Mouse (Mus musculus) liver, adult 2 months (tissue): ENCODE measurements around the gene Chrm3. TPM values are rescaled to one million over a fixed set of nuclear protein-coding genes. Genes with fewer than 3 reads are reported as not detected.
"Not testable (repeated sequence)": the region's sequence is repeated elsewhere in the genome, so short reads cannot be mapped to it uniquely, and the experiment has no call there.

Experiments
- DNase-seq: peaks from one replicate; pipeline ENCODE4 v3.0.0-alpha.2; 2011; ENCODE audit warnings: low read depth, low spot score; ENCODE audit errors: extremely low read depth
- H3K27ac ChIP-seq: fragments of 200-500 bp; replicated peaks from 2 replicates; pipeline ENCODE4 v1.5.1; 2012; ENCODE audit warnings: low read depth, mild to moderate bottlenecking, control low read depth, inconsistent platforms, low read length; ENCODE audit not compliant: insufficient read depth
- H3K27me3 ChIP-seq: fragments of 200-500 bp; 2 replicates; pipeline ENCODE4 v1.6.1; 2012; ENCODE audit warnings: mild to moderate bottlenecking, moderate library complexity, low read length, inconsistent platforms; ENCODE audit not compliant: control insufficient read depth, insufficient read depth
- H3K36me3 ChIP-seq: fragments of 200-500 bp; 2 replicates; pipeline ENCODE4 v1.6.1; 2012; ENCODE audit warnings: low read length, inconsistent platforms; ENCODE audit not compliant: control insufficient read depth, insufficient read depth
- H3K4me1 ChIP-seq: fragments of 200-500 bp; 2 replicates; pipeline ENCODE4 v1.6.1; 2011; ENCODE audit warnings: low read length; ENCODE audit not compliant: control insufficient read depth, insufficient read depth
- H3K4me3 ChIP-seq: fragments of 200-500 bp; 2 replicates; pipeline ENCODE4 v1.5.1; 2011; ENCODE audit warnings: low read depth, mild to moderate bottlenecking, control low read depth, low read length, moderate library complexity; ENCODE audit not compliant: insufficient read depth
- H3K79me2 ChIP-seq: fragments of 200-500 bp; 2 replicates; pipeline ENCODE4 v1.6.1; 2012; ENCODE audit warnings: inconsistent platforms, mild to moderate bottlenecking, low read length, moderate library complexity; ENCODE audit not compliant: control insufficient read depth, insufficient read depth
- H3K9ac ChIP-seq: fragments of 200-500 bp; 2 replicates; pipeline ENCODE4 v1.6.1; 2012; ENCODE audit warnings: low read depth, mild to moderate bottlenecking, control low read depth, inconsistent platforms, low read length
- CTCF ChIP-seq: fragments of 200-500 bp; IDR thresholded peaks from 2 replicates; pipeline ENCODE4 v1.5.1; 2011; ENCODE audit warnings: low read depth, low read length, control low read depth
- POLR2A ChIP-seq: fragments of 200-500 bp; IDR thresholded peaks from 2 replicates; pipeline ENCODE4 v1.6.1; 2011; ENCODE audit warnings: low read length, control low read depth; ENCODE audit not compliant: insufficient read depth; ENCODE audit errors: extremely low read depth
- WGBS: fragments of 180-500 bp; shearing (Covaris S2); methylation state at CpG from one replicate; pipeline ENCODE4 v1.1.7; 2018; 5-methylcytosine and 5-hydroxymethylcytosine counted together
- polyA plus RNA-seq: library from polyadenylated mRNA; depleted of rRNA; stranded (reverse); fragments of >200 nt; gene quantifications from 2 replicates; pipeline ENCODE4 v1.2.3, GENCODE M21; 2012; rRNA removed
- total RNA-seq: library from RNA; depleted of rRNA; stranded (reverse); fragments of >200 nt; gene quantifications from 2 replicates; pipeline ENCODE4 v1.2.3, GENCODE M21; 2014; rRNA removed

Chrm3 gene
- total RNA-seq, result 0.18 and 0.34 TPM in 2 replicates
- polyA plus RNA-seq, result 0.04 and 0.17 TPM in 2 replicates

DNA sequence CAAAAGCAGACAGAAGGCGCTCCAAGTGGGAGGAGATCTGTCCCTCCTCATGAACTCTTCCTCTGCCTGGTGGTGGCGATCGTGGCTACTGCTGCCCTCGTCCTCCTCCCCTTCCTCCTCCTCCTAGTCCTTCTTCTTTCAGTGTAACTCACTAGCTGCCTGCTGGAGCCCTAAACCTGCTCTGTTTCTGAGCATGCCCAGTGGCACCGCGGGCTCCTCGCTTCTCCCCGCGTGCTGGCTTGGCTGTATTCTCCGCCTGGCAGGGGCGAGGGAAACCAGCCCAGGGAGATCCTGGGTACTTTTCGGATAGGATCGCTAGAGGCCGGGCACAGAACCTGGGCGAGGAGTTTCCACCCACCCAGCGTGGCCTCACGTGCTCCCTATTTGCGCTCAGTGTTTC, at the start of gene Chrm3:
Gene Chrm3 (minus strand): TSS at position 71 of the 400 bp plus-strand sequence.
- Histone ChIP-seq H3K79me2 (no peaks in the 10 kb centered on the region), H3K4me1 (no peaks in the 10 kb centered on the region), H3K9ac (no peak within 1 kb of the TSS), H3K27ac (no peak within 1 kb of the TSS), H3K27me3 (peaks cover 5% of the 10 kb centered on the region; the same call in 1 of the 2 replicates), H3K4me3 (peak within 1 kb of the TSS; percentile 39; the same call in 1 of the 2 replicates), H3K36me3 (no peaks in the 10 kb centered on the region)
- peak; percentile 71 for DNase-seq
- 4% methylated on average over 18 of the region's 18 CpGs for WGBS
- TF ChIP-seq POLR2A (no peak), CTCF (no peak)

DNA sequence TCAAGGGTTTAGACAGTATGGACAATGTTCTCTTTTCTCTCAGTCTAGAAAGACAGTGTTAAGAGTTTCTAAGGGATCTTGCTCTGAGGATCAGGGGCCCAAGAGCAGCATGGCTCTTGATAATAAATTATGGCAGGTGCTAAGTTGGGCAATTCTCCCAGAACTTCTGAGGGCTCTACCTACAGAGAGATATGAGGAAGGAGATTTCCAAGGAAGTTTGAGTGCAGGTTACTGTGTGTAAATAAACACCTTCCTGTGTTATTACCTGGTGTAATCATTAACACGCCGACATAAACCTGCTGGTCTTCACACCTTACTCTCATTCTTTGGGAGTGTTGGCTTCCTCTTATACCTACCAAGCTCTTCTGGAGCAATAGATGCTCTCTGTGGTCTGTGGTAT, 33.7 kb upstream of the Chrm3 start:
- H3K9ac ChIP-seq, result no peak overlapping the region
- no peak overlapping the region for H3K4me3 ChIP-seq
- H3K27me3 ChIP-seq, result no peaks in the 10 kb centered on the region
- no peaks in the 10 kb centered on the region for H3K79me2 ChIP-seq
- 91% methylated on average over 2 of the region's 2 CpGs for WGBS
- no peaks in the 10 kb centered on the region for H3K4me1 ChIP-seq
- no peak overlapping the region for H3K27ac ChIP-seq
- TF ChIP-seq CTCF, result no peak
- TF ChIP-seq POLR2A, result no peak
- no peak for DNase-seq
- no peaks in the 10 kb centered on the region for H3K36me3 ChIP-seq

DNA sequence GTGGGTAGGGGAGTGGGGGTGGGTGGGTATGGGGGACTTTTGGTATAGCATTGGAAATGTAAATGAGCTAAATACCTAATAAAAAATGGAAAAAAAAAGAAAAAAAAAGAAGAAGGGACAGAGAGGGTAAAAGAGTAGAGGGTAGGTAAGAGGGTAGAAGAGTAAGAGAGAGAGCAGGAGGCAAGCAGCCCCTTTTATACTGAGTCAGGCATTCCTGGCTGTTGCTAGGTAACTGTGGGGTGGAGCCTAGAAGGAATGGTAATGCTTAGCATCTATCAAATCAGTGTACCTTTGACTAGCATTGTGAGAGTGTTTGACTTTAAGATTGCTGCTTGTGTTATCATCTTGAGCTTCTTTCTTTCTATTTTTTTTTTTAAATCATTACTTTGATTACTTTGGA, 14.8 kb upstream of the Chrm3 start:
- H3K36me3 ChIP-seq, H3K4me1 ChIP-seq, H3K4me3 ChIP-seq, H3K27ac ChIP-seq, H3K9ac ChIP-seq, H3K79me2 ChIP-seq, H3K27me3 ChIP-seq, DNase-seq: not testable (repeated sequence)

DNA sequence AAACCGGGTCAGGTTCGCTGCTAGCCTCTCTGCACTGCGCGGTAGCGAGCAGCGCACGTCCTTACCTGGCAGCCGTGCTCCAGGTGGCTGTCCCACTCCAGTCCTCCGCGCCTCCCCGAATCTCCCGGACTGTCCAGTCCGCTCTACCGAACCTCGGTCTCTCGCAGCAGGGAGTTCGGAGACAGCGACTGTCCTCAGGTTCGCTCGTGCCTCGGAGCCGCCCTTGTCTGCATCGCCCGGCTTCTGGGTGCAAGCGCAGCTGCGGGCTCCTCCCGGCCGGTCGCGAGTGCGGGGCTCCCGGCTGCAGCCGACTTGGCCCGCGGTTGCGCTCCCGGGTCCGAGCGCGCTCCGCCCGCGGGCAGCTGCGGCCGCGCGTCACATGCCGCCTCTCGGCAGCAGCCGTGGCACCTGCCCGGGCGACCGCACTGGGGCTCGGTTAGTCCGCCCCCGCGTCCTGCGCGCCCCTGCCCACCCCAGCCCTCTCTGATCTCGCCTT, 400 bp downstream of the Chrm3 start:
- H3K4me1 ChIP-seq, result no peaks in the 10 kb centered on the region
- peaks cover 5% of the 10 kb centered on the region; the same call in 1 of the 2 replicates for H3K27me3 ChIP-seq
- no peaks in the 10 kb centered on the region for H3K79me2 ChIP-seq
- no peak overlapping the region for H3K27ac ChIP-seq
- 1% methylated on average over 60 of the region's 60 CpGs for WGBS
- TF ChIP-seq POLR2A (no peak), CTCF (no peak)
- peak overlapping the region; percentile 39; the same call in 1 of the 2 replicates for H3K4me3 ChIP-seq
- H3K36me3 ChIP-seq, result no peaks in the 10 kb centered on the region
- H3K9ac ChIP-seq, result no peak overlapping the region
- DNase-seq, result no peak

DNA sequence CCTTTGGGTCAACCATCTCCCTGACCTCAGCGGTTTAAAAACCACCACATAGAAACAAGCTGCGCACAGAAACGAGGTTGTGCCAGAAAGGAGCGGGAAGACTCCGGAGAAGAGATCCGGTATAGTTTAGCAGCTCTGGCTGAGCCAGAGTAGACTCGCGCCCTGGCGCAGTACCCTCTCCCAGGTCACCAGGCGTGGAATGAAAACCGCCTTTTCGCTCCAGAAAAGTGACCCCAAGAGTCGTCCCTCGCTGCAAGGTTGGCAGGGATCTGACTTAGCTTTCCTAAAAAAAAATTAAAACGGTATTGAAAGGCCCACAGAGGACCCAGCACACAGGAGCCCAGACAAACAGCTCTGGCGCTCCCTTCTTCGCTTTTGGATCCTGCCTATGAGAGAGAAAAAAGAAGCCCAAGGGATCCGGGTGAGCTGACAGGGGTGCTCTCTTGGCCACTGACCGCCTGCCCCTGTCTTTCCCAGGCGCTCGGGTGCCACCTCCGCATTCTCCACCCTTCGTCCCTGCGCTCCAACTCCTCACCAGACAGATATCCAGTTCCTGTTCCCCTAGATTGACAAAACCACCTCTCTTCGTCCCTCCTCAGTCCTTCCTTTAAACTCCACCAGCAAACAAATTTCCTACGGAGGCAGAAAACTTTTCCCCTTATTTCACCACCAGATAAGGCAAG, 990 bp downstream of the Chrm3 start:
- no peak for TF ChIP-seq CTCF
- TF ChIP-seq POLR2A, result no peak
- no peaks in the 10 kb centered on the region for H3K36me3 ChIP-seq
- H3K4me1 ChIP-seq, result no peaks in the 10 kb centered on the region
- DNase-seq, result peak; percentile 42
- H3K27me3 ChIP-seq, result peaks cover 5% of the 10 kb centered on the region; the same call in 1 of the 2 replicates
- no peak overlapping the region for H3K27ac ChIP-seq
- H3K79me2 ChIP-seq, result no peaks in the 10 kb centered on the region
- H3K4me3 ChIP-seq, result peak overlapping the region; percentile 39; the same call in 1 of the 2 replicates
- no peak overlapping the region for H3K9ac ChIP-seq
- 3% methylated on average over 26 of the region's 26 CpGs for WGBS

DNA sequence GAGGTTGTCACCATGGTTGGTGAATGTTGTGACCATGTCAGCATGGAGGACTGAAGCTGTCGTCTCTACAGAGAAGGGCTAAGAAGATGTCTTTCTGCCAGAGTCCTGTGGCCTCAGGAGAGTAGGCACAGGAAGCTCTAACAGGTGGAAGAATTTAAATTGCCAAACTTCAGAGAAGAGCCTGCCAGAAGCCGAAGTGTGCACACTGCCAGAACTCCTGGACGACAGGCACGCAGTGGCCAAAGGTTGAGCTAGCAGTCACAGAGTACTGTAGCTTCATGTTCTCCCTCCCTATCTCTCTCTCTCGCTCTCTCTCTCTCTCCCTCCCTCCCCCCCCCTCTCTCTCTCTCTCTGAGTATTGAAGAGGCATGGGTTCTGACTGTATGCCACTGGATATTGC, 4.9 kb downstream of the Chrm3 start:
- Histone ChIP-seq H3K79me2 (no peaks in the 10 kb centered on the region), H3K9ac (no peak overlapping the region), H3K27me3 (peaks cover 5% of the 10 kb centered on the region; the same call in 1 of the 2 replicates), H3K4me1 (no peaks in the 10 kb centered on the region), H3K4me3 (no peak overlapping the region), H3K27ac (no peak overlapping the region), H3K36me3 (no peaks in the 10 kb centered on the region)
- DNase-seq, result peak; percentile 88
- TF ChIP-seq CTCF, result no peak
- WGBS, result 34% methylated on average over 5 of the region's 5 CpGs
